Mouse (Mus musculus) ES-CJ7 (cell line): ENCODE data around the gene Gm28897.
"Not testable (repeated sequence)": the region's sequence is repeated elsewhere in the genome, so short reads cannot be mapped to it uniquely, and the experiment has no call there.

ENCODE experiments used
- DNase-seq: peaks from one replicate; pipeline ENCODE4 v3.0.0; 2011; ENCODE audit warnings: low read depth, low spot score

Gm28897 gene

DNA sequence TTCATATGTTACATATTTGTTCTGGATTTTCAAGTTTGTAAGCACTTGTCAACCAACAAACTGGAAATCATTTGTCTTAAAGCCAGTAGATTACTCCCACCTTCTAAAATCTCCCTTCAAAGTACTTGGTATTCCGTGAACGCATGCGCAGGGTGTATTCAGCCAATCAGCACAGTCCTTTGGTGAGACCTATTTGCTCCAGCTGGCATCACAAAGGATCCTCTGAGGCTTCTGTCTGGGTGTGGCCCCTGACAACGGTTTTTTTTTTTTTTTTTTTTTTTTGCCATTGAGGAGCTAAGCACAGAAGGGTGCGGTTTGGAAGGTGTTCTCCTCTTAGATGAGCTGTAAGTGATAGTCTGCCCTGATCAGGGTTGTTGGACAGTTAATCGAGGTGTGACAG, at the start of gene Gm28897:
TSS of gene Gm28897 (plus strand) at position 301 of the 400 bp plus-strand sequence.
- not testable (repeated sequence) for DNase-seq
